Mouse (Mus musculus) midbrain, embryonic 16.5 days (tissue): ENCODE measurements around the gene Lmf1. TPM values are rescaled to one million over a fixed set of nuclear protein-coding genes. Genes with fewer than 3 reads are reported as not detected.

Experiments
- ATAC-seq: fragments of 200-750 bp; cut with Nextera tagmentation; 2 replicates; pipeline ENCODE4 v1.8.0; 2017; ENCODE audit warnings: moderate TSS enrichment
- H3K27ac ChIP-seq: fragments of 300-500 bp; sonication (generic); 2 replicates; pipeline ENCODE4 v1.5.1; 2014; ENCODE audit warnings: mild to moderate bottlenecking, low read length, mixed read lengths
- H3K27me3 ChIP-seq: fragments of 300-500 bp; sonication (generic); 2 replicates; pipeline ENCODE4 v1.6.1; 2014; ENCODE audit warnings: low read depth, low read length, mixed read lengths; ENCODE audit not compliant: control insufficient read depth, insufficient read depth
- H3K36me3 ChIP-seq: fragments of 300-500 bp; sonication (generic); 2 replicates; pipeline ENCODE4 v1.6.1; 2014; ENCODE audit warnings: mild to moderate bottlenecking, low read length, moderate library complexity, mixed read lengths; ENCODE audit not compliant: control insufficient read depth, insufficient read depth
- H3K4me1 ChIP-seq: fragments of 300-500 bp; sonication (generic); 2 replicates; pipeline ENCODE4 v1.6.1; 2014; ENCODE audit warnings: mild to moderate bottlenecking, low read length, mixed read lengths; ENCODE audit not compliant: control insufficient read depth, insufficient read depth
- H3K4me2 ChIP-seq: fragments of 300-500 bp; sonication (generic); 2 replicates; pipeline ENCODE4 v1.6.1; 2014; ENCODE audit warnings: mild to moderate bottlenecking, low read length, mixed read lengths
- H3K4me3 ChIP-seq: fragments of 300-500 bp; sonication (generic); 2 replicates; pipeline ENCODE4 v1.5.1; 2014; ENCODE audit warnings: low read depth, mild to moderate bottlenecking, low read length, moderate library complexity, mixed read lengths
- H3K9ac ChIP-seq: fragments of 300-500 bp; sonication (generic); 2 replicates; pipeline ENCODE4 v1.6.1; 2014; ENCODE audit warnings: low read depth, low read length, mixed read lengths
- H3K9me3 ChIP-seq: fragments of 300-500 bp; sonication (generic); replicated peaks from 2 replicates; pipeline ENCODE4 v1.6.1; 2014; ENCODE audit warnings: mild to moderate bottlenecking, low read length, mixed read lengths; ENCODE audit not compliant: control insufficient read depth, poor library complexity, severe bottlenecking
- WGBS: fragments of 180-500 bp; shearing (Covaris S2); extraction: QIAGEN DNeasy Blood & Tissue Kit; methylation state at CpG from one replicate; pipeline ENCODE4 v1.1.7; 2014; 5-methylcytosine and 5-hydroxymethylcytosine counted together
- polyA plus RNA-seq: library from polyadenylated mRNA; unstranded; fragments of >200 nt; fragmentation: Nextera tagmentation; extraction: Ambion mirVana; gene quantifications from 2 replicates; pipeline ENCODE4 v1.2.1, GENCODE M21; 2015

Lmf1 gene
- polyA plus RNA-seq, 1 experiment from 2014 or later: 20.4 TPM

DNA sequence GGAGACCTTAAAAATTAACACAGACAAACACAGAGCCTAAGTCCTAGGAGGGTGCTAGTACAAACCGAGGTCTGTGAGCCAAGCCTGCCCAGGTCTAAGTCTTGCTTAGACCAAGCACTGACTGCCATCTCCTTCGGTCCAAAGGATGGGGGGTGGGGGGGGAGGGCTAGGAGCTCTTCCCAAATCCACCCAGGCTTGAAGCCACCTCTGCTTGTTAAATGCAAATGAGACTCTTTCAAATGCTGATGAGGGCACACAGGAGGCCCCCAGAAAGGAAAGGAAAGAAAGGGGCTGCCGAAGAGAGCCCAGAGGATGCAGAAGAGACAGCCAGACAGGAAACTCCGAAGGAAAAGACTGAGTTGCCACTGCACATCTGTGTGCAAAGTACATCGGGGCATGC lies 100.9 kb downstream of the Lmf1 start:
- no peak for ATAC-seq
- H3K36me3 ChIP-seq: no peaks in the 10 kb centered on the region
- no peak overlapping the region for H3K27ac ChIP-seq
- H3K4me2 ChIP-seq: no peak overlapping the region
- no peak overlapping the region for H3K4me3 ChIP-seq
- H3K27me3 ChIP-seq: no peaks in the 10 kb centered on the region
- peaks cover 4% of the 10 kb centered on the region; the same call in 1 of the 2 replicates for H3K4me1 ChIP-seq
- H3K9me3 ChIP-seq: no peaks in the 10 kb centered on the region
- WGBS: 1% methylated on average over 5 of the region's 5 CpGs
- no peak overlapping the region for H3K9ac ChIP-seq

DNA sequence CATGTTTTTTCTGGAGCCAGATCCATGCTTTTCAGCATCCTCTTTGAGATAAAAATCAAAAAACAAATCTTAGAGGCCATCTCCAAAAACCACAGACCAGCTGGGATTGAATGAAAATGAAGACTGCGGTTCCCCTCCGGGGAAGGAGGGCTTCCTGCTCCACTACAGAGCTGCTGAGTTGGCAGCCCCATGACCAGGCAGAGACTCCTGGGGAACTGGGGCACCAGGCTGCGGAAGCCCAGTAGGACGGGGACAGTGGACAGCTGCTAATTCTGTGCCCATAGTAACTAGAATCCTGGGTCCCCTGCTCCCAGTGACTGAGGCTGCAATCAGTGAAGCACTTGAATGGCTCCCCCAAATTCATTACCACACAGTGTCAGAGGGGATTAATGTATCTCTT lies 102.8 kb downstream of the Lmf1 start:
- Histone ChIP-seq H3K36me3 (no peaks in the 10 kb centered on the region), H3K9ac (no peak overlapping the region), H3K4me3 (no peak overlapping the region), H3K9me3 (no peaks in the 10 kb centered on the region), H3K27me3 (no peaks in the 10 kb centered on the region), H3K4me2 (no peak overlapping the region), H3K27ac (no peak overlapping the region), H3K4me1 (peaks cover 4% of the 10 kb centered on the region; the same call in 1 of the 2 replicates)
- ATAC-seq: no peak
- WGBS: 67% methylated on average over 4 of the region's 4 CpGs

DNA sequence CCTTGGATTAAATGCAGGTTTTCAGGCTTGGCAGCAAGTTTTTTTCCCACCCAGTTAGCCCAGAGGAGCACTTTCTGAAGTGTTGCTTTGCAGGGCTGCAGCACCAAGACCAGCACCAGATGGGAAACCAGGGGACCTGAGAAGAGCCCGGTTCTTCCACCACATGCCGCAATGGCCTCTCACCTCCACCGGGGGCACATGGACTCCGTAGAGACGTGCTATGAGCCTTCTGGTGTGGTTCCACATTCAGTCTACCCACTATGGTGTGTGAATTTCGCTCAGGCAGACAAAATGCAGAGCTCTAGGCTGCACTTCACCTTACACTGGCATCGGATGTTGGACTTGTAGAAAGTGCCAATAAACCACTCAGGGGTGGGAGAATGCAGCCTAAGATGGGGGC lies 107.4 kb downstream of the Lmf1 start:
- H3K36me3 ChIP-seq: no peaks in the 10 kb centered on the region
- no peak for ATAC-seq
- H3K4me1 ChIP-seq: no peaks in the 10 kb centered on the region
- no peak overlapping the region for H3K27ac ChIP-seq
- no peaks in the 10 kb centered on the region for H3K27me3 ChIP-seq
- H3K4me3 ChIP-seq: no peak overlapping the region
- 46% methylated on average over 7 of the region's 7 CpGs for WGBS
- H3K4me2 ChIP-seq: no peak overlapping the region
- H3K9me3 ChIP-seq: no peaks in the 10 kb centered on the region
- H3K9ac ChIP-seq: no peak overlapping the region

DNA sequence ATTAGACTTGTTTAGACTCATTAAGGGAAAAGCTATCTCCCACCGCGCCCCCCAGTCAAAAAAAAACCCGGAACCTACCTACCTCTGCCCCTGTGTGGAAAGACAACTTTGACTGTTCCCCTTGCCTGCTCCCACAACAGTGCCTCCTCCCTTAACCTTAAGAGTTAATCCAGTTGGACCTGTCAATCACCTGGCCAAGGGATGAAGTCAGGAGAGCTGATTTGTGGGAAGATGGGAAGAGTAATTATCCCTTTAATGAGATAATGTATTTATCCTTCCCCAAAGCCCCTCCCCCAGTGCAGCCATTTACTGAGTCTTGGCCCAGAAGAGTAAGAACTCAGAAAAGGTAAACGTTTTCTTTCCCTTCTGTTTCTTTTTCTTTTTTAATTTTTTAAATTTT lies 110.0 kb downstream of the Lmf1 start:
- Histone ChIP-seq H3K27me3 (no peaks in the 10 kb centered on the region), H3K4me2 (no peak overlapping the region), H3K9me3 (no peaks in the 10 kb centered on the region), H3K4me3 (no peak overlapping the region), H3K9ac (no peak overlapping the region), H3K4me1 (no peaks in the 10 kb centered on the region), H3K27ac (no peak overlapping the region), H3K36me3 (no peaks in the 10 kb centered on the region)
- 67% methylated on average over 4 of the region's 4 CpGs for WGBS
- ATAC-seq: no peak

DNA sequence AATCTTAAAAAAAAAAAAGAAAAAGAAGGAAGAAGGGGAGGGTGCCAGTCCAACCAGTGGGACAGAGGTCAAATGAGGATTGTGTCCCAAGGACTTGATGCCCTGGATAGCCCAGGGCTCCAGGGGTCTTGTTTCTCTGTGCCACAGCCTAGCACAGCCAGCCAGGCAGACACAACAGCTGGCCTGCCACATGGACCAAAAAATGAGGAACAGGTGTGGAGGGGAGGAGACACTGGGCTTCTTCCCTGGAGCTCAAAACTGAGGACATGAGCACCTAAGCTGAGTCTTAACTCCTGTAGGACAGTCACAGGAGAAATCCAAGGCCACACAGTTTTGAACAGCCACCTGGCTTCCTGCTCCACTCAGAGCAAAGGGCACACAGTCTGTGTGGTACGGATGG lies 117.4 kb downstream of the Lmf1 start:
- no peaks in the 10 kb centered on the region for H3K4me1 ChIP-seq
- H3K36me3 ChIP-seq: no peaks in the 10 kb centered on the region
- H3K4me3 ChIP-seq: no peak overlapping the region
- no peaks in the 10 kb centered on the region for H3K9me3 ChIP-seq
- no peak overlapping the region for H3K9ac ChIP-seq
- 0 out of 2 replicates have a peak, but pooled peaks cover 2% of the 10 kb centered on the region for H3K27me3 ChIP-seq
- WGBS: 33% methylated on average over 1 of the region's 1 CpGs
- no peak for ATAC-seq
- no peak overlapping the region for H3K4me2 ChIP-seq
- H3K27ac ChIP-seq: no peak overlapping the region

DNA sequence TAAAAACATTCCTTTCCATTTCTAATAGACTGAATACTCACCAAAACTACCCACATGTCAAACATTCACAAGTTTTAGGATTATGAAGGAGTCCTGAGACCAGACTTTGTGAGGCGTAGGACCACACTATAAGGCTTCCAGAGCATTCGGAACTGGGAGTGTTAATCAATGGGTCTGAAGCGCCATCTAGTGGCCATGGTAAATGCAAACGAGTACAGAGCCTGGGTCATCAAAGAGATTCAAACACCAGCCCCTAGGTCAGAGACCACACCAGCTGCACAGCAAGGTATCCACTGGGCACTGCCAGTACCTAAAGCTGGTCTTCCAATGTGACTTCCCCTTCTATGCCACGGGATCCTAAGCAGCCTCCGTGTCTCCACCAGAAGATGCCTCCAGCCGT lies 119.6 kb downstream of the Lmf1 start:
- no peak for ATAC-seq
- Histone ChIP-seq H3K4me3 (no peak overlapping the region), H3K9ac (no peak overlapping the region), H3K4me2 (no peak overlapping the region), H3K27me3 (0 out of 2 replicates have a peak, but pooled peaks cover 2% of the 10 kb centered on the region), H3K9me3 (no peaks in the 10 kb centered on the region), H3K27ac (no peak overlapping the region), H3K4me1 (no peaks in the 10 kb centered on the region), H3K36me3 (no peaks in the 10 kb centered on the region)
- 12% methylated on average over 7 of the region's 7 CpGs for WGBS

DNA sequence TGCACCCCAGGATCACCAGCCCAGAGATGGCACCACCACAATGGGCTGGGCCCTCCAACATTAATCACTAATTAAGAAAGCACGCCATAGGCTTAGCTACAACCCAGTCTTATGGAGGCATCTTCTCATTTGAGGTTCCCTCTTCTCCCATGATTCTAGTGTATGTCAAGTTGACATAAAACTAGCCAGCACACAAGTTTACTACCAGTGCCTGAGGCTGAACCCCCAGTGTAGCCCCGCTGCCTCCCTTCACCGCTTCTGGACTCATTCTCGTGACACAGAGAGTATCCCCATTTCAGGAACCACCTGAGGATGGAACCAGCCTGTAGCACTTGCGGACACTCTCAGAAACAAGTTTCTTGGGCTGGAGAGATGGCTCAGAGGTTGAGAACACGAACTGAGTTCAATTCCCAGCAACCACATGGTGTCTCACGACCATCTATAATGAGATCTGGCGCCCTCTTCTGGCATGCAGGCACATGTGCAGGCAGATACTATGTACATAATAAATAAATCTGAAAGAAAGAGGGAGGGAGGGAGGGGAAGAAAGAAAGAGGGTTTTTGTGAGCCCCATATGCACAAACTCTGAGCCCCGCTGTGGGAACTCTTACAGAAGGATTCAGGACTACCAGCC lies 122.1 kb downstream of the Lmf1 start:
- no peaks in the 10 kb centered on the region for H3K9me3 ChIP-seq
- H3K27me3 ChIP-seq: 0 out of 2 replicates have a peak, but pooled peaks cover 2% of the 10 kb centered on the region
- ATAC-seq: no peak
- no peak overlapping the region for H3K27ac ChIP-seq
- H3K4me2 ChIP-seq: no peak overlapping the region
- H3K4me1 ChIP-seq: no peaks in the 10 kb centered on the region
- H3K4me3 ChIP-seq: no peak overlapping the region
- WGBS: 60% methylated on average over 9 of the region's 9 CpGs
- H3K36me3 ChIP-seq: no peaks in the 10 kb centered on the region
- no peak overlapping the region for H3K9ac ChIP-seq

DNA sequence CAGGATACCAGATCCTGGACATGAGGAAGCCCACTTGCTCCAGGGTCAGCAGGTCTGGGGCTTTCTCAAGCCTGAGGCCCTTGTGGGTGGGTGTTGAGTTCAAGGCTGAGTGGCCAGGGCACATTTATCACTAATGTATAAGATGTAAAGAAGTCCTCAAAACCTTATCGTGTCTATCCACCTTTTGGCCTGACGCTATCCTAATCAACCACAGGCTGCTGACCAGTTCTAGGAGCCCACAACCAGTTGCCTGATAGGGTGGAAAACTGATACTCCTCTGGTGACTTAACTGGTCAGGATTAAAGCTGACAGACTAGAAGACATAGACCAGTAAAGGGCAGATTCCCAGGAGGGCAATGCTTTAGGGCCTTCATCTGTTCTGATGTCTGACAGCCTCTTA lies 131.1 kb downstream of the Lmf1 start:
- no peaks in the 10 kb centered on the region for H3K4me1 ChIP-seq
- WGBS: 98% methylated on average over 2 of the region's 2 CpGs
- no peaks in the 10 kb centered on the region for H3K9me3 ChIP-seq
- no peak overlapping the region for H3K4me3 ChIP-seq
- H3K4me2 ChIP-seq: no peak overlapping the region
- H3K27ac ChIP-seq: no peak overlapping the region
- H3K9ac ChIP-seq: no peak overlapping the region
- no peak for ATAC-seq
- H3K27me3 ChIP-seq: no peaks in the 10 kb centered on the region; the same call in 1 of the 2 replicates
- H3K36me3 ChIP-seq: no peaks in the 10 kb centered on the region

DNA sequence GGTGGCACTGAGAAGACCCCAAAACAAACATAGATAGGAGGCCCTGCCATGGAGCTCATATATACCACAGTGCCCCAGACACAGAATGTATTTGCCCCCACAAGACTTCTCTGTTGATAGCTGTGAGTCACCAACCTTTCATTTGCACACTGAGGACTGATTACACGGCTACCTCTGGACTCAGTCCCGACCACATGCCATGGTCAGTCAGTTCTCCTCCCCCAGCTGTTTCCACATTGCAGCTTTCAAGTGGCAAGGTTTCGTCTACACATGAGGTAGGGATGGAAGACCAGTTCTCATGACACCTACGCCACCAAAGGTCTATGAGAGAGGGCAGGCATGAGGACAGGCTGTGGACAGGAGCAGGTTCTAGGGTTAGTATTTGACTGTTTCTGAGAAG lies 132.3 kb downstream of the Lmf1 start:
- 83% methylated on average over 4 of the region's 4 CpGs for WGBS
- ATAC-seq: no peak
- no peaks in the 10 kb centered on the region for H3K36me3 ChIP-seq

More for the DNA sequence above, 132.3 kb downstream of the Lmf1 start:
- Histone ChIP-seq H3K4me3 (no peak overlapping the region), H3K4me1 (no peaks in the 10 kb centered on the region), H3K27me3 (peaks cover 8% of the 10 kb centered on the region), H3K27ac (no peak overlapping the region), H3K4me2 (no peak overlapping the region), H3K9ac (no peak overlapping the region), H3K9me3 (no peaks in the 10 kb centered on the region)
